Mouse (Mus musculus) intestine, embryonic 16.5 days (tissue): ENCODE measurements around the gene Edn2. TPM values are rescaled to one million over a fixed set of nuclear protein-coding genes. Genes with fewer than 3 reads are reported as not detected.
A peak's percentile ranks its signal among the peaks of the same experiment; 100 is the strongest.

Source experiments
- ATAC-seq: fragments of 200-750 bp; cut with Nextera tagmentation; 2 replicates; pipeline ENCODE4 v1.8.0; 2017; ENCODE audit warnings: moderate TSS enrichment, moderate library complexity
- H3K27ac ChIP-seq: fragments of 300-500 bp; sonication (generic); 2 replicates; pipeline ENCODE4 v1.5.1; 2014; ENCODE audit warnings: mild to moderate bottlenecking, low read length
- H3K27me3 ChIP-seq: fragments of 300-500 bp; sonication (generic); replicated peaks from 2 replicates; pipeline ENCODE4 v1.6.1; 2014; ENCODE audit warnings: low read length, control low read depth, mixed read lengths; ENCODE audit not compliant: control insufficient read depth, insufficient read depth
- H3K36me3 ChIP-seq: fragments of 300-500 bp; sonication (generic); 2 replicates; pipeline ENCODE4 v1.6.1; 2014; ENCODE audit warnings: low read length, control low read depth; ENCODE audit not compliant: control insufficient read depth, insufficient read depth
- H3K4me1 ChIP-seq: fragments of 300-500 bp; sonication (generic); 2 replicates; pipeline ENCODE4 v1.6.1; 2014; ENCODE audit warnings: low read length, control low read depth, mixed read lengths; ENCODE audit not compliant: control insufficient read depth, insufficient read depth
- H3K4me2 ChIP-seq: fragments of 300-500 bp; sonication (generic); 2 replicates; pipeline ENCODE4 v1.6.1; 2014; ENCODE audit warnings: low read depth, low read length, control low read depth
- H3K4me3 ChIP-seq: fragments of 300-500 bp; sonication (generic); 2 replicates; pipeline ENCODE4 v1.5.1; 2014; ENCODE audit warnings: mild to moderate bottlenecking, low read length
- H3K9ac ChIP-seq: fragments of 300-500 bp; sonication (generic); 2 replicates; pipeline ENCODE4 v1.6.1; 2014; ENCODE audit warnings: low read depth, low read length
- H3K9me3 ChIP-seq: fragments of 300-500 bp; sonication (generic); 2 replicates; pipeline ENCODE4 v1.6.1; 2016; ENCODE audit warnings: low read length, control low read depth; ENCODE audit not compliant: control insufficient read depth
- WGBS: fragments of 180-500 bp; shearing (Covaris S2); extraction: QIAGEN DNeasy Blood & Tissue Kit; methylation state at CpG from one replicate; pipeline ENCODE4 v1.1.7; 2014; 5-methylcytosine and 5-hydroxymethylcytosine counted together
- polyA plus RNA-seq: library from polyadenylated mRNA; unstranded; fragments of >200 nt; fragmentation: Nextera tagmentation; extraction: Ambion mirVana; gene quantifications from 2 replicates; pipeline ENCODE4 v1.2.1, GENCODE M21; 2015

Edn2 gene
- 5.3 and 5.8 TPM in 2 replicates for polyA plus RNA-seq

- 40% methylated on average over 27 of the region's 29 CpGs for WGBS
- Histone ChIP-seq H3K27me3 (no peaks in the 10 kb centered on the region), H3K9ac (peak within 1 kb of the TSS; percentile 62), H3K4me1 (peaks cover 42% of the 10 kb centered on the region), H3K27ac (peak within 1 kb of the TSS; percentile 74), H3K4me3 (peak within 1 kb of the TSS; percentile 45), H3K9me3 (no peaks in the 10 kb centered on the region), H3K4me2 (peak within 1 kb of the TSS; percentile 58), H3K36me3 (no peaks in the 10 kb centered on the region)
- peak; percentile 95 for ATAC-seq
These were observed at the start of gene Edn2 for GRCm38 (mm10) chr4:120161166-120161949. Gene Edn2 (plus strand): TSS chr4:120161206.

GRCm38 (mm10) chr4:120115516-120115915 is 45.5 kb upstream of the Edn2 start:
- no peak for ATAC-seq
- Histone ChIP-seq H3K27ac (no peak overlapping the region), H3K27me3 (no peaks in the 10 kb centered on the region), H3K4me3 (no peak overlapping the region), H3K36me3 (no peaks in the 10 kb centered on the region), H3K9ac (no peak overlapping the region), H3K4me1 (no peaks in the 10 kb centered on the region), H3K4me2 (no peak overlapping the region), H3K9me3 (no peaks in the 10 kb centered on the region)
- 82% methylated on average over 3 of the region's 3 CpGs for WGBS

GRCm38 (mm10) chr4:120116312-120116711 is 44.7 kb upstream of the Edn2 start:
- ATAC-seq: no peak
- H3K36me3 ChIP-seq: no peaks in the 10 kb centered on the region
- no peak overlapping the region for H3K4me2 ChIP-seq
- no peaks in the 10 kb centered on the region for H3K27me3 ChIP-seq
- H3K4me1 ChIP-seq: no peaks in the 10 kb centered on the region
- no peak overlapping the region for H3K4me3 ChIP-seq
- H3K9me3 ChIP-seq: no peaks in the 10 kb centered on the region
- WGBS: 83% methylated on average over 1 of the region's 1 CpGs
- no peak overlapping the region for H3K27ac ChIP-seq
- H3K9ac ChIP-seq: no peak overlapping the region

GRCm38 (mm10) chr4:120120276-120120675 is 40.7 kb upstream of the Edn2 start:
- WGBS: 31% methylated on average over 8 of the region's 8 CpGs

GRCm38 (mm10) chr4:120124656-120125055 is 36.4 kb upstream of the Edn2 start:
- no peaks in the 10 kb centered on the region for H3K4me1 ChIP-seq
- H3K4me3 ChIP-seq: no peak overlapping the region
- no peaks in the 10 kb centered on the region for H3K36me3 ChIP-seq
- no peaks in the 10 kb centered on the region for H3K9me3 ChIP-seq
- no peak for ATAC-seq
- no peak overlapping the region for H3K9ac ChIP-seq
- H3K27ac ChIP-seq: no peak overlapping the region
- no peak overlapping the region for H3K4me2 ChIP-seq
- WGBS: 78% methylated on average over 6 of the region's 6 CpGs
- no peaks in the 10 kb centered on the region for H3K27me3 ChIP-seq

More at GRCm38 (mm10) chr4:120120276-120120675, 40.7 kb upstream of the Edn2 start:
- no peak overlapping the region for H3K27ac ChIP-seq
- H3K9ac ChIP-seq: no peak overlapping the region
- no peaks in the 10 kb centered on the region for H3K36me3 ChIP-seq
- no peak overlapping the region for H3K4me3 ChIP-seq
- no peaks in the 10 kb centered on the region for H3K9me3 ChIP-seq
- H3K4me1 ChIP-seq: no peaks in the 10 kb centered on the region
- H3K4me2 ChIP-seq: no peak overlapping the region
- peak; percentile 52; the same call in 1 of the 2 replicates for ATAC-seq
- no peaks in the 10 kb centered on the region for H3K27me3 ChIP-seq

GRCm38 (mm10) chr4:120126047-120126446 is 35.0 kb upstream of the Edn2 start:
- Histone ChIP-seq H3K4me2 (no peak overlapping the region), H3K27me3 (no peaks in the 10 kb centered on the region), H3K4me3 (no peak overlapping the region), H3K27ac (no peak overlapping the region), H3K36me3 (no peaks in the 10 kb centered on the region), H3K9ac (no peak overlapping the region), H3K9me3 (no peaks in the 10 kb centered on the region), H3K4me1 (no peaks in the 10 kb centered on the region)
- whole genome bisulfite sequencing: 88% methylated on average over 6 of the region's 6 CpGs
- ATAC-seq: no peak

- no peaks in the 10 kb centered on the region for H3K36me3 ChIP-seq
- H3K27ac ChIP-seq: no peak overlapping the region
- no peak overlapping the region for H3K4me3 ChIP-seq
- WGBS: 90% methylated on average over 3 of the region's 3 CpGs
- H3K4me2 ChIP-seq: no peak overlapping the region
- H3K9ac ChIP-seq: no peak overlapping the region
- no peaks in the 10 kb centered on the region for H3K9me3 ChIP-seq
- no peaks in the 10 kb centered on the region for H3K27me3 ChIP-seq
- no peak for ATAC-seq
- no peaks in the 10 kb centered on the region for H3K4me1 ChIP-seq
These were observed 33.7 kb upstream of the Edn2 start for GRCm38 (mm10) chr4:120127333-120127732.

GRCm38 (mm10) chr4:120128033-120128432 is 33.0 kb upstream of the Edn2 start:
- Histone ChIP-seq H3K4me2 (no peak overlapping the region), H3K36me3 (no peaks in the 10 kb centered on the region), H3K27ac (no peak overlapping the region), H3K4me1 (no peaks in the 10 kb centered on the region), H3K4me3 (no peak overlapping the region), H3K27me3 (no peaks in the 10 kb centered on the region), H3K9ac (no peak overlapping the region), H3K9me3 (no peaks in the 10 kb centered on the region)
- 68% methylated on average over 4 of the region's 4 CpGs for WGBS
- ATAC-seq: no peak

GRCm38 (mm10) chr4:120129233-120129885 is 31.6 kb upstream of the Edn2 start:
- no peak overlapping the region for H3K27ac ChIP-seq
- no peak overlapping the region for H3K9ac ChIP-seq
- no peak overlapping the region for H3K4me2 ChIP-seq
- WGBS: 47% methylated on average over 4 of the region's 4 CpGs
- no peaks in the 10 kb centered on the region for H3K9me3 ChIP-seq
- no peaks in the 10 kb centered on the region for H3K36me3 ChIP-seq
- no peaks in the 10 kb centered on the region for H3K4me1 ChIP-seq
- no peak overlapping the region for H3K4me3 ChIP-seq
- ATAC-seq: peak; percentile 59; the same call in 1 of the 2 replicates
- H3K27me3 ChIP-seq: no peaks in the 10 kb centered on the region
